Mouse (Mus musculus) intestine, embryonic 16.5 days (tissue): ENCODE measurements around the gene Smarca1. TPM values are rescaled to one million over a fixed set of nuclear protein-coding genes. Genes with fewer than 3 reads are reported as not detected.
A peak's percentile ranks its signal among the peaks of the same experiment; 100 is the strongest.

Experiments used
- ATAC-seq: fragments of 200-750 bp; cut with Nextera tagmentation; 2 replicates; pipeline ENCODE4 v1.8.0; 2017; ENCODE audit warnings: moderate TSS enrichment, moderate library complexity
- H3K27ac ChIP-seq: fragments of 300-500 bp; sonication (generic); 2 replicates; pipeline ENCODE4 v1.5.1; 2014; ENCODE audit warnings: mild to moderate bottlenecking, low read length
- H3K27me3 ChIP-seq: fragments of 300-500 bp; sonication (generic); replicated peaks from 2 replicates; pipeline ENCODE4 v1.6.1; 2014; ENCODE audit warnings: low read length, control low read depth, mixed read lengths; ENCODE audit not compliant: control insufficient read depth, insufficient read depth
- H3K36me3 ChIP-seq: fragments of 300-500 bp; sonication (generic); 2 replicates; pipeline ENCODE4 v1.6.1; 2014; ENCODE audit warnings: low read length, control low read depth; ENCODE audit not compliant: control insufficient read depth, insufficient read depth
- H3K4me1 ChIP-seq: fragments of 300-500 bp; sonication (generic); 2 replicates; pipeline ENCODE4 v1.6.1; 2014; ENCODE audit warnings: low read length, control low read depth, mixed read lengths; ENCODE audit not compliant: control insufficient read depth, insufficient read depth
- H3K4me2 ChIP-seq: fragments of 300-500 bp; sonication (generic); 2 replicates; pipeline ENCODE4 v1.6.1; 2014; ENCODE audit warnings: low read depth, low read length, control low read depth
- H3K4me3 ChIP-seq: fragments of 300-500 bp; sonication (generic); 2 replicates; pipeline ENCODE4 v1.5.1; 2014; ENCODE audit warnings: mild to moderate bottlenecking, low read length
- H3K9ac ChIP-seq: fragments of 300-500 bp; sonication (generic); 2 replicates; pipeline ENCODE4 v1.6.1; 2014; ENCODE audit warnings: low read depth, low read length
- H3K9me3 ChIP-seq: fragments of 300-500 bp; sonication (generic); 2 replicates; pipeline ENCODE4 v1.6.1; 2016; ENCODE audit warnings: low read length, control low read depth; ENCODE audit not compliant: control insufficient read depth
- WGBS: fragments of 180-500 bp; shearing (Covaris S2); extraction: QIAGEN DNeasy Blood & Tissue Kit; methylation state at CpG from one replicate; pipeline ENCODE4 v1.1.7; 2014; 5-methylcytosine and 5-hydroxymethylcytosine counted together
- polyA plus RNA-seq: library from polyadenylated mRNA; unstranded; fragments of >200 nt; fragmentation: Nextera tagmentation; extraction: Ambion mirVana; gene quantifications from 2 replicates; pipeline ENCODE4 v1.2.1, GENCODE M21; 2015

The Smarca1 gene
- polyA plus RNA-seq, result 22.2 and 23.2 TPM in 2 replicates

GRCm38 (mm10) chrX:47892431-47893024 lies at the start of gene Smarca1:
Gene Smarca1 (minus strand): TSS chrX:47892974.
- no peaks in the 10 kb centered on the region for H3K4me1 ChIP-seq
- peak within 1 kb of the TSS; percentile 63 for H3K4me3 ChIP-seq
- H3K4me2 ChIP-seq, result peak within 1 kb of the TSS; percentile 58
- peak; percentile 68 for ATAC-seq
- peak within 1 kb of the TSS; percentile 76 for H3K9ac ChIP-seq
- peak within 1 kb of the TSS; percentile 69 for H3K27ac ChIP-seq
- H3K9me3 ChIP-seq, result no peaks in the 10 kb centered on the region
- H3K27me3 ChIP-seq, result no peaks in the 10 kb centered on the region
- H3K36me3 ChIP-seq, result no peaks in the 10 kb centered on the region
- WGBS, result 22% methylated on average over 17 of the region's 17 CpGs

GRCm38 (mm10) chrX:47937740-47938139 lies 45.0 kb upstream of the Smarca1 start:
- no peaks in the 10 kb centered on the region for H3K36me3 ChIP-seq
- 16% methylated on average over 2 of the region's 2 CpGs for WGBS
- H3K27me3 ChIP-seq, result no peaks in the 10 kb centered on the region
- no peaks in the 10 kb centered on the region for H3K4me1 ChIP-seq
- H3K27ac ChIP-seq, result peak overlapping the region; percentile 28; the same call in 1 of the 2 replicates
- H3K4me3 ChIP-seq, result no peak overlapping the region
- ATAC-seq, result no peak
- no peak overlapping the region for H3K9ac ChIP-seq
- H3K4me2 ChIP-seq, result no peak overlapping the region
- H3K9me3 ChIP-seq, result no peaks in the 10 kb centered on the region

DNA sequence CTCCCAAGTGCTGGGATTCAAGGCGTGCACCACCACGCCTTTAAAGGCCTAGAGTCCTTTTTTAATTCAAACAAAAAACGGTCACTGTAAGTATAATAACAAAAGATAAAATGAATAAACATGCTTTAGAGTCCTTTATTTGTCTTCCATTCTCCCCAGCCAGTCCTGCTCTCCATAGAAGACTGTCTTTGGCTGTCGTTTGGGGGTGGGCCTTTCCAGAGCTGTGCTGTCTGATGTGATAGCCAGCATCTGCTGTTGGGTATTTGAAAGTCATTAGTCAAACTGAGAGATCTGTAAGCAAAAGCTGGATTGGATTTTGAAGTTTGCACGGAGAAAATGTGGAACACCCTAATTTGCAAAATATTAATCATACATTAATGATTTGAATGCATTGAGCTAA lies 44.1 kb upstream of the Smarca1 start:
- H3K27me3 ChIP-seq, result no peaks in the 10 kb centered on the region
- no peak overlapping the region for H3K4me2 ChIP-seq
- H3K9ac ChIP-seq, result no peak overlapping the region
- WGBS, result 54% methylated on average over 5 of the region's 5 CpGs
- no peak overlapping the region for H3K4me3 ChIP-seq
- no peaks in the 10 kb centered on the region for H3K9me3 ChIP-seq
- no peak for ATAC-seq
- H3K36me3 ChIP-seq, result no peaks in the 10 kb centered on the region
- H3K27ac ChIP-seq, result no peak overlapping the region
- no peaks in the 10 kb centered on the region for H3K4me1 ChIP-seq

- 88% methylated on average over 11 of the region's 11 CpGs for WGBS
- Histone ChIP-seq H3K27me3 (no peaks in the 10 kb centered on the region), H3K9ac (no peak overlapping the region), H3K4me3 (no peak overlapping the region), H3K27ac (no peak overlapping the region), H3K4me2 (no peak overlapping the region), H3K9me3 (no peaks in the 10 kb centered on the region), H3K36me3 (no peaks in the 10 kb centered on the region), H3K4me1 (no peaks in the 10 kb centered on the region)
- ATAC-seq, result no peak
These were observed 41.6 kb upstream of the Smarca1 start for GRCm38 (mm10) chrX:47934352-47934751.

DNA sequence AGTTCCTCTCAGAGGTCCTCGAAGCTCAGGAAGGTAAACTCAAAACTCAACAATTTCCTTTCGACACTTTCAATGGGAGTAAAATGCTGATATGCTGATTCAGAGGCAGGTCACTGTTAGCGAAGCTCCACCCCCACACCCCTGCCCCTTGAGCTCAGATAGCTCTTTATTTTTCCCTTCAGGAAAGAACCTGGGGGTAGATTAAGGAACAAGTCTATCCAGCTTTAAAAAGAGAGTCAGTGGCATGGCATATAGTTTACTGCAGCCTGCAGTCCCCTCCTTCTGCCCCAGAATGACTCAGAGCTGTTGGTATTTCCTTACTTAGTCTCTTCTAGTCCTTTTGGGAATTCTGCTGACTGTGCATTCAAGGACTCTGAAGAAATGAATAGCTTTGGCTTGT lies 37.7 kb upstream of the Smarca1 start:
- 72% methylated on average over 3 of the region's 3 CpGs for WGBS
- Histone ChIP-seq H3K9ac (no peak overlapping the region), H3K36me3 (no peaks in the 10 kb centered on the region), H3K4me3 (no peak overlapping the region), H3K27me3 (no peaks in the 10 kb centered on the region), H3K9me3 (no peaks in the 10 kb centered on the region), H3K27ac (no peak overlapping the region), H3K4me2 (no peak overlapping the region), H3K4me1 (no peaks in the 10 kb centered on the region)
- no peak for ATAC-seq

DNA sequence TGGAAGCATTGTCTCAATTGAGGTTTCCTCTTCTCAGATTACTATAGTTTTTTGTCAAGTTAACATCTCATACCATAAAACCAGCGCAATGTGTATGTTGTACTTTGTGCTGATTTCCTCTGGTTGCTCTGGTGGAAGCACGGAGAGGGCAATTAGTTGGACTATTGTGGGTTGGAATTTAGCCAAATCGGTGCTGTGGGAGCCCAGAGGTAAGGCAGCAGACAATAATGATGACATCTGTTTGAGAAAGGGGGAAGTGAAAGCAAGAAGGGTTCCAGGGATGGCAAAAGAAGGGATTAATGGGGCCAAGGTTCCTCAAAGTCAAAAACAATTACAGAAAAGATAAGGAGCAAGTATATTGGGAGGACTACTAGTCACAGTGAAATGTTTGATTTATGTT lies 35.2 kb upstream of the Smarca1 start:
- ATAC-seq, result no peak
- 58% methylated on average over 3 of the region's 3 CpGs for WGBS

DNA sequence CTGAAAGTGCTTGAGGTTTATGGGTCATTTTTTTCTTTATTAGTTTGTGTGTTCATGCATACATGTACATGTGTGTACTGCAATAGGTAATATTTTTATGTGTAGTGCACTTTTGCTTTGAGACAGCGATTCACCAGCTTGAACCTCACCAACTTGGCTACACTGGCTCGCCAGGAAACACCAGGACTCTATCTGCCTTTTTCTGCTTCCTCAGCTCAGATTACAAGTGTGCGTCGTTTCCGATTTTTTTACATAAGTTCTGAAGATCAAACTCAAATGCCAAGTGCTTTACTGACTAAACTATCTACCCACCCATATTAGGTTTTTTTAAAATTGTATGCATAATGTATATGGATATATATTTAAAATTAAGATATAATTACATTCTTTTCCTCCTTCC lies 27.8 kb upstream of the Smarca1 start:
- no peaks in the 10 kb centered on the region for H3K36me3 ChIP-seq
- H3K9ac ChIP-seq, result no peak overlapping the region
- no peak for ATAC-seq
- no peaks in the 10 kb centered on the region for H3K4me1 ChIP-seq
- H3K27me3 ChIP-seq, result no peaks in the 10 kb centered on the region
- no peak overlapping the region for H3K27ac ChIP-seq
- no peak overlapping the region for H3K4me2 ChIP-seq
- no peaks in the 10 kb centered on the region for H3K9me3 ChIP-seq
- no peak overlapping the region for H3K4me3 ChIP-seq
- 87% methylated on average over 5 of the region's 5 CpGs for WGBS

More for the DNA sequence above, 35.2 kb upstream of the Smarca1 start:
- Histone ChIP-seq H3K27ac (no peak overlapping the region), H3K36me3 (no peaks in the 10 kb centered on the region), H3K4me2 (no peak overlapping the region), H3K9ac (no peak overlapping the region), H3K4me3 (no peak overlapping the region), H3K9me3 (no peaks in the 10 kb centered on the region), H3K4me1 (no peaks in the 10 kb centered on the region), H3K27me3 (no peaks in the 10 kb centered on the region)

DNA sequence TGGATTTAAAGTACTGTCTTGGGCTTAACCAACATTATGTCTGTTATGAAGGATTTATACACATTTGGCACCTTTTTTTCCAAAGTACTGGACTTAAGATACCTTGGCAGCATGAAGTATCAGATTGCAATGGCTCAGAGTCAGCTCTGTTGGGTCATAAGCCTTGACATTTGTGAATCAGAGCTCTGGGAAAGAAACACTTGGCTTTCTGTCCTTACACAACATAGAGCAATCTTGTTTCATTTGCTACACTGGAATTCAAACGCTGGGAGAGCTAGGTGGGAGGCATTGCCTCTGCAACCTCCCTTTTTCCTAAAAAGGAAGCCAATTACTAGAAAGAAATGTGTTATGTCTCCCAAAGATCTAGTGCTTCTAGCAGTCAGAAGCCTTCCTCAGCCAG lies 24.1 kb upstream of the Smarca1 start:
- 72% methylated on average over 1 of the region's 1 CpGs for WGBS
- no peak overlapping the region for H3K27ac ChIP-seq

GRCm38 (mm10) chrX:47913543-47913938 lies 20.8 kb upstream of the Smarca1 start:
- ATAC-seq, result no peak
- no peaks in the 10 kb centered on the region for H3K4me1 ChIP-seq
- peak overlapping the region; percentile 70; the same call in 1 of the 2 replicates for H3K4me3 ChIP-seq
- no peaks in the 10 kb centered on the region for H3K36me3 ChIP-seq
- peak overlapping the region; percentile 75 for H3K4me2 ChIP-seq
- no peaks in the 10 kb centered on the region for H3K9me3 ChIP-seq
- no peak overlapping the region for H3K27ac ChIP-seq
- no peaks in the 10 kb centered on the region for H3K27me3 ChIP-seq
- H3K9ac ChIP-seq, result 0 out of 2 replicates have a peak overlapping the region, but pooled peaks have one; percentile 16
- 74% methylated on average over 7 of the region's 7 CpGs for WGBS

More for the DNA sequence above, 24.1 kb upstream of the Smarca1 start:
- Histone ChIP-seq H3K36me3 (no peaks in the 10 kb centered on the region), H3K9ac (no peak overlapping the region), H3K4me2 (no peak overlapping the region), H3K9me3 (no peaks in the 10 kb centered on the region), H3K27me3 (no peaks in the 10 kb centered on the region), H3K4me3 (no peak overlapping the region), H3K4me1 (no peaks in the 10 kb centered on the region)
- no peak for ATAC-seq
